ENCODE assay signal across 12 mouse cellular contexts in genomic region chr8:125156863-125157640, GRCm38 (mm10).
DNase-seq lines count a peak whose midpoint lies in the region; ATAC-seq lines count a peak whose summit lies in the region.
"Had no signal": no experiment of that assay in that cellular context is flagged by ENCODE, and none has a peak within 500 bp of the region (broad histone marks: within the 10 kb centered on the region; RNA-seq: fewer than 3 reads in every experiment).

No protein-coding gene starts in this region.

- H3K4me3 ChIP-seq in neural tube, embryonic 11.5 days (ENCODE audit: low read depth, low read length) = no peak overlapping the region
- H3K4me3 ChIP-seq in limb, embryonic 12.5 days (replicated peaks) = no peak overlapping the region
- no peak overlapping the region for H3K4me3 ChIP-seq in liver, embryonic 11.5 days (ENCODE audit: low read depth, low read length)
- H3K4me3 ChIP-seq: layer of hippocampus, adult 2 months had no signal

- ATAC-seq in neural tube, embryonic 11.5 days (ENCODE audit: insufficient read depth, low FRiP score, low TSS enrichment) = 0 out of 2 replicates have a peak, but pooled peaks have one; percentile 63
- peak; percentile 87 for ATAC-seq in limb, embryonic 12.5 days (ENCODE audit: insufficient number of reproducible peaks, insufficient read depth, low FRiP score, low TSS enrichment, low read depth)
- ATAC-seq in liver, embryonic 11.5 days (replicated peaks; ENCODE audit: low FRiP score) = no peak

- H3K4me1 ChIP-seq in neural tube, embryonic 11.5 days (ENCODE audit: control insufficient read depth, insufficient read depth, low read length) = peaks cover 4% of the 10 kb centered on the region; the same call in 1 of the 2 replicates
- peaks cover 26% of the 10 kb centered on the region for H3K4me1 ChIP-seq in limb, embryonic 12.5 days (replicated peaks)
- H3K4me1 ChIP-seq in liver, embryonic 11.5 days (replicated peaks; ENCODE audit: control insufficient read depth, insufficient read depth, low read length) = no peaks in the 10 kb centered on the region

- no peak overlapping the region for H3K27ac ChIP-seq in neural tube, embryonic 11.5 days (ENCODE audit: low read depth, low read length)
- no peak overlapping the region for H3K27ac ChIP-seq in limb, embryonic 12.5 days
- no peak overlapping the region for H3K27ac ChIP-seq in liver, embryonic 11.5 days (ENCODE audit: low read depth, low read length)
- H3K27ac ChIP-seq: layer of hippocampus, adult 2 months had no signal

- 29% methylated on average over 20 of the region's 20 CpGs for WGBS in neural tube, embryonic 11.5 days
- WGBS in limb, embryonic 12.5 days = 8% methylated on average over 20 of the region's 20 CpGs
- WGBS in liver, embryonic 11.5 days = 70% methylated on average over 20 of the region's 20 CpGs

- H3K4me2 ChIP-seq in neural tube, embryonic 11.5 days (ENCODE audit: low read depth) = no peak overlapping the region
- H3K4me2 ChIP-seq in limb, embryonic 12.5 days = peak overlapping the region; percentile 21
- H3K4me2 ChIP-seq in liver, embryonic 11.5 days = no peak overlapping the region

- no peaks in the 10 kb centered on the region for H3K9me3 ChIP-seq in neural tube, embryonic 11.5 days (ENCODE audit: control insufficient read depth, low read length)
- no peaks in the 10 kb centered on the region for H3K9me3 ChIP-seq in limb, embryonic 12.5 days
- H3K9me3 ChIP-seq in liver, embryonic 11.5 days (ENCODE audit: control insufficient read depth, low read length) = no peaks in the 10 kb centered on the region

- DNase-seq in neural tube, embryonic 11.5 days (ENCODE audit: low spot score) = peak; percentile 46
- no peak for DNase-seq in neural tube, embryonic 10.5 days (ENCODE audit: extremely low spot score, low spot score)
- DNase-seq in kidney, adult 8-10 months = peak; percentile 23 to 39
- no peak for DNase-seq in liver
- DNase-seq in liver, embryonic 11.5 days (ENCODE audit: low spot score) = no peak
- no peak for DNase-seq in layer of hippocampus, postnatal 14 days (ENCODE audit: low spot score in 2 of 2)
- DNase-seq: cerebellum, postnatal 14 days; left cerebral cortex, postnatal 4 days; right cerebral cortex, adult 18-20 months; thymus, postnatal 14 days had no signal

- H3K36me3 ChIP-seq in neural tube, embryonic 11.5 days (ENCODE audit: control insufficient read depth, insufficient read depth, low read length) = no peaks in the 10 kb centered on the region
- no peaks in the 10 kb centered on the region for H3K36me3 ChIP-seq in limb, embryonic 12.5 days
- no peaks in the 10 kb centered on the region for H3K36me3 ChIP-seq in liver, embryonic 11.5 days (ENCODE audit: control insufficient read depth, insufficient read depth, low read length)

- no peak overlapping the region for H3K9ac ChIP-seq in neural tube, embryonic 11.5 days (ENCODE audit: low read length)
- no peak overlapping the region for H3K9ac ChIP-seq in limb, embryonic 12.5 days (replicated peaks)
- H3K9ac ChIP-seq in liver, embryonic 11.5 days (ENCODE audit: low read depth, low read length) = no peak overlapping the region

- no peaks in the 10 kb centered on the region for H3K27me3 ChIP-seq in neural tube, embryonic 11.5 days (ENCODE audit: control insufficient read depth, insufficient read depth, low read length)
- H3K27me3 ChIP-seq in limb, embryonic 12.5 days = peaks cover 80% of the 10 kb centered on the region
- H3K27me3 ChIP-seq in liver, embryonic 11.5 days (replicated peaks; ENCODE audit: control insufficient read depth, insufficient read depth, low read length) = no peaks in the 10 kb centered on the region

Comparison
In these comparisons a context has a peak if more than half of its experiments do, and no peak if none do; other contexts are left out.
1. DNase-seq: peak in neural tube, embryonic 11.5 days (single experiment) and kidney, adult 8-10 months (2 of 2); none in neural tube, embryonic 10.5 days (single experiment), liver (single experiment), liver, embryonic 11.5 days (single experiment) and layer of hippocampus, postnatal 14 days (0 of 2).